Mouse (Mus musculus) small intestine, adult 2 months (tissue): ENCODE data around the gene Nkg7. TPM values are rescaled to one million over a fixed set of nuclear protein-coding genes. Genes with fewer than 3 reads are reported as not detected.
"Not testable (repeated sequence)": the region's sequence is repeated elsewhere in the genome, so short reads cannot be mapped to it uniquely, and the experiment has no call there.

ENCODE experiments used
- H3K27ac ChIP-seq: fragments of 200-500 bp; 2 replicates; pipeline ENCODE4 v1.5.1; 2012; ENCODE audit warnings: low read depth, low read length, control low read depth, inconsistent platforms; ENCODE audit not compliant: insufficient read depth
- H3K27me3 ChIP-seq: fragments of 200-500 bp; 2 replicates; pipeline ENCODE4 v1.6.1; 2012; ENCODE audit warnings: mild to moderate bottlenecking, moderate library complexity, low read length, inconsistent platforms; ENCODE audit not compliant: control insufficient read depth, insufficient read depth
- H3K36me3 ChIP-seq: fragments of 200-500 bp; 2 replicates; pipeline ENCODE4 v1.6.1; 2012; ENCODE audit warnings: mild to moderate bottlenecking, low read length, control low read depth, inconsistent platforms; ENCODE audit not compliant: control insufficient read depth, insufficient read depth
- H3K4me1 ChIP-seq: fragments of 200-500 bp; 2 replicates; pipeline ENCODE4 v1.6.1; 2012; ENCODE audit warnings: low read length, inconsistent platforms, mixed read lengths; ENCODE audit not compliant: control insufficient read depth, insufficient read depth, insufficient read length
- H3K4me3 ChIP-seq: fragments of 200-500 bp; 2 replicates; pipeline ENCODE4 v1.5.1; 2012; ENCODE audit warnings: low read depth, mild to moderate bottlenecking, control low read depth, inconsistent platforms, low read length, moderate library complexity
- CTCF ChIP-seq: fragments of 200-500 bp; IDR thresholded peaks from 2 replicates; pipeline ENCODE4 v1.5.1; 2012; ENCODE audit warnings: low read depth, mild to moderate bottlenecking, control low read depth, inconsistent platforms, low read length, moderate library complexity, mixed read lengths; ENCODE audit not compliant: insufficient replicate concordance, insufficient read length; ENCODE audit errors: extremely low read depth
- POLR2A ChIP-seq: fragments of 200-500 bp; IDR thresholded peaks from 2 replicates; pipeline ENCODE4 v1.6.1; 2012; ENCODE audit warnings: low read depth, mild to moderate bottlenecking, control low read depth, inconsistent platforms, low read length, moderate library complexity
- WGBS: fragments of 180-500 bp; shearing (Covaris S2); methylation state at CpG from one replicate; pipeline ENCODE4 v1.1.7; 2018; 5-methylcytosine and 5-hydroxymethylcytosine counted together
- polyA plus RNA-seq: library from polyadenylated mRNA; depleted of rRNA; stranded (reverse); fragments of >200 nt; gene quantifications from 2 replicates; pipeline ENCODE4 v1.2.3, GENCODE M21; 2012; rRNA removed

Gene Nkg7
- 28.1 and 31.3 TPM in 2 replicates for polyA plus RNA-seq

- H3K4me1 ChIP-seq, result no peaks in the 10 kb centered on the region
- peak within 1 kb of the TSS; percentile 49 for H3K27ac ChIP-seq
- WGBS, result 71% methylated on average over 10 of the region's 10 CpGs
- H3K36me3 ChIP-seq, result no peaks in the 10 kb centered on the region
- no peaks in the 10 kb centered on the region for H3K27me3 ChIP-seq
- H3K4me3 ChIP-seq, result peak within 1 kb of the TSS; percentile 45
- TF ChIP-seq CTCF (no peak), POLR2A (no peak)
Observed at GRCm38 (mm10) chr7:43436341-43437255, at the start of gene Nkg7. Gene Nkg7, plus strand, starts transcription at chr7:43437073.

GRCm38 (mm10) chr7:43392349-43393121, 44.3 kb upstream of the Nkg7 start:
- Histone ChIP-seq H3K27me3 (no peaks in the 10 kb centered on the region), H3K36me3 (no peaks in the 10 kb centered on the region), H3K4me1 (0 out of 2 replicates have a peak, but pooled peaks cover 1% of the 10 kb centered on the region), H3K27ac (no peak overlapping the region), H3K4me3 (no peak overlapping the region)
- no peak for TF ChIP-seq POLR2A
- TF ChIP-seq CTCF, result no peak
- 72% methylated on average over 8 of the region's 8 CpGs for WGBS

DNA sequence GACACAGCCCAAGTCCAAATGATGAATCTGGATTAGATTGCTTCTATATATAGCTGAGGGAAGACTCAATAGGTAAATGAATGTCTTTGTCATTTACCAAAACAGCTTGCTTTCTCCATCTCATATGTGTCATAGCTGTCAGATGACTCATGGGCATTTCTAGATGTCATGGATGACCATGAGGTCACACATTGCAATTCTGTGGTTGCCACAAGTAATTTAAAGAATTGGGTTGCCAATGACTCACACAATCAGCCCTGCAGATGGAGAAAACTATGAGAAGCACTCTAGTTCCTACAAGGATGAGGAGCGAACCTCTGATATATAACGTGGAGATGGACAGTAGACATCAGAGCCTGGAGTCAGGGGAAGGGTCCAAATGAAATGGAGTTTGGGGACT, 37.4 kb upstream of the Nkg7 start:
- no peak overlapping the region for H3K4me3 ChIP-seq
- no peaks in the 10 kb centered on the region for H3K36me3 ChIP-seq
- WGBS, result 82% methylated on average over 2 of the region's 2 CpGs
- no peak overlapping the region for H3K27ac ChIP-seq
- no peaks in the 10 kb centered on the region for H3K27me3 ChIP-seq
- H3K4me1 ChIP-seq, result no peaks in the 10 kb centered on the region
- TF ChIP-seq CTCF (no peak), POLR2A (no peak)

DNA sequence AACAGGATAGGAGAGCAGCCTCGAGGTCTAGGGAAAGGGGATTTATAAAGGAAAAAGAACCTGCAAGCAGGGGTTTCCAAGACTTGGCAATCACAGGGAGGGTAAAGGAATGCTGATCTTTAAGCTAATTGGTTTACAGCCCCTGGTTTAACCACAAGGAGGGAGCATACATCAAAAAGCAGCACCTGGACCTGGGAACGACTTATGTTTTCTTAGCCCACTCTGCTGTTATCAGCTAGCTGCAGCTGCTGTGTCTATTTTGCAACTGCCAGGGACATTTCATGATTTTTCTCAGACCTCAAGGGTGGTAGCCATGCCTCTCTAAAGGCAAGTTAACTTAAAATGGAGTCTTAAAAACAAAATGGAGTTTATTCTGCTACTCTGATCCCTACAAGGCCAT, 34.2 kb upstream of the Nkg7 start:
- Histone ChIP-seq H3K27ac (no peak overlapping the region), H3K4me3 (no peak overlapping the region), H3K4me1 (no peaks in the 10 kb centered on the region), H3K36me3 (no peaks in the 10 kb centered on the region), H3K27me3 (no peaks in the 10 kb centered on the region)
- WGBS, result 11% methylated on average over 2 of the region's 2 CpGs
- TF ChIP-seq POLR2A, result no peak

DNA sequence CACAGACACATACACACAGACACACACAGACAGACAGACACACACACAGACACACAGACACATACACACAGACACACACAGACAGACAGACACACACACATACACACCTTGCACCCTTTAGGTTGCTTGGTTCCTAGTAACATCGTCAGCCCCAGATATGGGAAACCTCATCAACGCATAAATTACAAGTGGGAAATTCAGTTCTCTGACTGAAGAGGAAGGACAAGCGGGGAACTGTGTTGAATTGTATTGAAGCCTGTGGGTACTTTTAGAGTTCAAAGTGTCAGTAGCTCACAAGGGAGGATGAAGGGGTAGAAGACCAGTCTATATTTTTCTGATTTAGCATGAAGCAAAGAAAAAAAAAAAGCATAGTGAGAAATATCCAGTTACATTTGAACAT, 29.3 kb upstream of the Nkg7 start:
- no peak for TF ChIP-seq POLR2A
- TF ChIP-seq CTCF, result no peak
- 67% methylated on average over 3 of the region's 3 CpGs for WGBS
- H3K4me3 ChIP-seq, result no peak overlapping the region

GRCm38 (mm10) chr7:43408131-43408553, 28.7 kb upstream of the Nkg7 start, which contains the start of gene Siglecg:
Gene Siglecg, plus strand, starts transcription at chr7:43408204.
- no peaks in the 10 kb centered on the region for H3K27me3 ChIP-seq
- peak within 1 kb of the TSS; percentile 29 for H3K4me3 ChIP-seq
- WGBS, result 59% methylated on average over 4 of the region's 4 CpGs
- H3K36me3 ChIP-seq, result no peaks in the 10 kb centered on the region
- no peak within 1 kb of the TSS; the same call in 1 of the 2 replicates for H3K27ac ChIP-seq
- H3K4me1 ChIP-seq, result no peaks in the 10 kb centered on the region
- TF ChIP-seq POLR2A (no peak), CTCF (no peak)

More for the DNA sequence above, 29.3 kb upstream of the Nkg7 start:
- no peaks in the 10 kb centered on the region for H3K27me3 ChIP-seq
- no peaks in the 10 kb centered on the region for H3K4me1 ChIP-seq
- H3K27ac ChIP-seq, result no peak overlapping the region
- H3K36me3 ChIP-seq, result no peaks in the 10 kb centered on the region

DNA sequence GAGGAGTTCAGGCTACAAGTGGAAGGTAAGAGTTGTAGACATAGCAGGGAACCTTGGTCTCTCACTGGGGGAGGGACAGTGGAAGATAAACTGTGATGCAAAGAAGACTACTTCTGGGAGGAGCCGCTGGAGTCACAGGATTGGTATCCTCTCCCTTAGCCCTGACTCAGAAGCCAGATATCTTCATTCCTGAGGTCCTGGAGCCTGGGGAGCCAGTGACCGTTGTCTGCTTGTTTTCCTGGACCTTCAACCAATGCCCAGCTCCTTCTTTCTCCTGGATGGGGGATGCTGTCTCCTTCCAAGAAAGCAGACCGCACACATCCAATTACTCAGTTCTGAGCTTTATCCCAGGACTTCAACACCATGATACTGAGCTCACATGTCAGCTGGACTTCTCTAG, 27.8 kb upstream of the Nkg7 start:
- Histone ChIP-seq H3K27ac (no peak overlapping the region), H3K36me3 (no peaks in the 10 kb centered on the region), H3K27me3 (no peaks in the 10 kb centered on the region), H3K4me3 (no peak overlapping the region), H3K4me1 (no peaks in the 10 kb centered on the region)
- TF ChIP-seq CTCF, result no peak
- TF ChIP-seq POLR2A, result no peak
- whole genome bisulfite sequencing, result 68% methylated on average over 3 of the region's 3 CpGs

- not testable (repeated sequence) for H3K27me3 ChIP-seq, H3K36me3 ChIP-seq, H3K27ac ChIP-seq, H3K4me3 ChIP-seq, H3K4me1 ChIP-seq
- WGBS, result 36% methylated on average over 4 of the region's 4 CpGs
Observed at GRCm38 (mm10) chr7:43411724-43412123, 25.1 kb upstream of the Nkg7 start.
